Mouse (Mus musculus) embryonic facial prominence, embryonic 14.5 days (tissue): ENCODE results near the gene Trabd. TPM values are rescaled to one million over a fixed set of nuclear protein-coding genes. Genes with fewer than 3 reads are reported as not detected.

Experiments used
- ATAC-seq: fragments of 200-750 bp; cut with Nextera tagmentation; 2 replicates; pipeline ENCODE4 v1.8.0; 2017; ENCODE audit warnings: low read depth, moderate number of reproducible peaks, moderate TSS enrichment
- DNase-seq: peaks from one replicate; pipeline ENCODE4 v3.0.0-alpha.2; 2015; ENCODE audit warnings: low spot score
- H3K27ac ChIP-seq: fragments of 300-500 bp; sonication (generic); replicated peaks from 2 replicates; pipeline ENCODE4 v1.5.1; 2014; ENCODE audit warnings: low read depth, mild to moderate bottlenecking, low read length, moderate library complexity
- H3K27me3 ChIP-seq: fragments of 300-500 bp; sonication (generic); replicated peaks from 2 replicates; pipeline ENCODE4 v1.6.1; 2014; ENCODE audit warnings: low read length; ENCODE audit not compliant: control insufficient read depth, insufficient read depth
- H3K36me3 ChIP-seq: fragments of 300-500 bp; sonication (generic); 2 replicates; pipeline ENCODE4 v1.6.1; 2014; ENCODE audit warnings: low read length, mixed read lengths; ENCODE audit not compliant: control insufficient read depth, insufficient read depth
- H3K4me1 ChIP-seq: fragments of 300-500 bp; sonication (generic); 2 replicates; pipeline ENCODE4 v1.6.1; 2014; ENCODE audit warnings: antibody characterized with exemption, low read length; ENCODE audit not compliant: control insufficient read depth, insufficient read depth
- H3K4me2 ChIP-seq: fragments of 300-500 bp; sonication (generic); 2 replicates; pipeline ENCODE4 v1.6.1; 2014; ENCODE audit warnings: low read depth, mild to moderate bottlenecking, low read length, moderate library complexity, mixed read lengths
- H3K4me3 ChIP-seq: fragments of 300-500 bp; sonication (generic); 2 replicates; pipeline ENCODE4 v1.5.1; 2014; ENCODE audit warnings: low read depth, mild to moderate bottlenecking, low read length
- H3K9ac ChIP-seq: fragments of 300-500 bp; sonication (generic); 2 replicates; pipeline ENCODE4 v1.6.1; 2014; ENCODE audit warnings: low read depth, mild to moderate bottlenecking, low read length, moderate library complexity, mixed read lengths
- H3K9me3 ChIP-seq: fragments of 300-500 bp; sonication (generic); 2 replicates; pipeline ENCODE4 v1.6.1; 2016; ENCODE audit warnings: low read length; ENCODE audit not compliant: control insufficient read depth
- WGBS: fragments of 180-500 bp; shearing (Covaris S2); extraction: QIAGEN DNeasy Blood & Tissue Kit; methylation state at CpG from one replicate; pipeline ENCODE4 v1.1.7; 2014; 5-methylcytosine and 5-hydroxymethylcytosine counted together
- polyA plus RNA-seq: library from polyadenylated mRNA; unstranded; fragments of >200 nt; fragmentation: Nextera tagmentation; extraction: Ambion mirVana; gene quantifications from 2 replicates; pipeline ENCODE4 v1.2.1, GENCODE M21; 2014

Trabd gene
- polyA plus RNA-seq: 41.4 and 46.8 TPM in 2 replicates

DNA sequence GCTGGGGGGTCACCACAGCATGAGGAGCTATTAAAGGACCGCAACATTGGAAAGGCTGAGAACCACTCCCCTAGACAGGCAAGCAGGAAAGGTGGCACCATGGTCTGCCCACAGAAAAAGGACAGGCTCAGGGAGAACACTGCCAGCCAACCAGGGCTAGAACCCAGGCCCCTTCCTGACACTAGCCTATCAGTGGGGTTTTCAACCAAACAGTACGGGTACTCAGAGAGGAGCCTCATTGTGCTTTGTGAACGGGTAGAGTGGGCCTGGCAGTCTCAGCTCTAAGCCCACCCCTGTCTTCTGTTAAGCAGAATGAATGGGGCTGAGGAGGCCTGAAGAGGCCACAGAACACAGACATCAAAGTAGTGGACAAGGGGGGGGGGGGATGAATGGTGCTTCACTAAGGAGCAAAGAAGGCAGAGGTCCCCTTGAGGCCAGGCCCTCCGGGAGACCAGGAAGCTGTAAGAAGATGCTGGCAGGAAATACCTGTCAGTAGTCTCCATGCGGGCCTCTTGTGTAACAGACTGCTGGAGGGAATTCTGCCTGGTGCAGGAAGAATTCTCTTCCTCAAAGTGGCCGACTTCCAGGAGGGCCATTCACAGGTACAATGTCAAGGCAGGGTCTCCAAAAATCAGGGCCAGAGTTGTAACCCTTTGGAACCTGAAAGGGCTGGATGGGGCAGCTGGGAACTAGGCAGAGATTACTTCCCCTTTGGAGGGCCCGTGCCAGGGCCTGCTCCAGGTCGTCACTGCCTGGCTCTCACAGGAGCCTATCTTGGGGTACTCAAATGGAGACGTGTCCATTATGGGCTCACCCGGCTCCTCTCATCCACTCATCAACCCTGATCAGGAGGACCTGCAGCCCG is at the start of gene Trabd:
Trabd (plus strand) TSS at position 512 of the 865 bp plus-strand sequence.
- Histone ChIP-seq H3K9me3 (no peaks in the 10 kb centered on the region), H3K36me3 (peaks cover 6% of the 10 kb centered on the region; the same call in 1 of the 2 replicates), H3K4me3 (peak within 1 kb of the TSS; percentile 57), H3K4me1 (peaks cover 31% of the 10 kb centered on the region), H3K4me2 (peak within 1 kb of the TSS; percentile 84), H3K27me3 (no peaks in the 10 kb centered on the region), H3K9ac (peak within 1 kb of the TSS; percentile 80), H3K27ac (peak within 1 kb of the TSS; percentile 87)
- ATAC-seq (no peak), DNase-seq (peak; percentile 44)
- 15% methylated on average over 11 of the region's 11 CpGs for WGBS

- no peak overlapping the region for H3K4me3 ChIP-seq
- 73% methylated on average over 5 of the region's 5 CpGs for WGBS
- ATAC-seq (no peak), DNase-seq (no peak)
- H3K9me3 ChIP-seq: peaks cover 10% of the 10 kb centered on the region; the same call in 1 of the 2 replicates
- no peaks in the 10 kb centered on the region for H3K4me1 ChIP-seq
- no peak overlapping the region for H3K27ac ChIP-seq
- no peak overlapping the region for H3K4me2 ChIP-seq
- no peaks in the 10 kb centered on the region for H3K27me3 ChIP-seq
- H3K9ac ChIP-seq: no peak overlapping the region
- H3K36me3 ChIP-seq: no peaks in the 10 kb centered on the region
Observed at GRCm38 (mm10) chr15:89044381-89044780, 30.5 kb upstream of the Trabd start.

DNA sequence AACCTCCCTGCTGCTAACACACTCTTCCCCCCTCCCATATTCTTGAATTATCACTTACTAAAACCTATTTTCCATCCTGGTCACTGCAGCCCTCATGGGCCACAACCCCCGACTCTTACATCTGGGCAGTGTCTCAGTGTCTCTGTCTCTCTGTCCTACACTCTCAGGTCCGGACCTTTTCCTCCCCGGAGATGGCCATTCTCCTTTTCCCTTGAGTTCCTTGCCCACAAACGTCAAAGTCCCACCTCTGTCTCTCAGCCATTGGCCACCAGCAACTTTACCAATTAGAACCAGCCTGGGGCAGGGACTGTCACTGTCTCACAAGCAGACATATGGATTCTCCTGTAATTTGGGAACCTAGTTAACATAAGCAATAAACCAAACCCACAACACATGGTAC is 28.6 kb upstream of the Trabd start:
- no peaks in the 10 kb centered on the region for H3K4me1 ChIP-seq
- peaks cover 10% of the 10 kb centered on the region; the same call in 1 of the 2 replicates for H3K9me3 ChIP-seq
- no peak overlapping the region for H3K4me3 ChIP-seq
- DNase-seq: no peak
- H3K36me3 ChIP-seq: no peaks in the 10 kb centered on the region
- no peak overlapping the region for H3K27ac ChIP-seq
- no peak for ATAC-seq
- H3K9ac ChIP-seq: no peak overlapping the region
- 73% methylated on average over 4 of the region's 4 CpGs for WGBS
- H3K27me3 ChIP-seq: no peaks in the 10 kb centered on the region
- no peak overlapping the region for H3K4me2 ChIP-seq

DNA sequence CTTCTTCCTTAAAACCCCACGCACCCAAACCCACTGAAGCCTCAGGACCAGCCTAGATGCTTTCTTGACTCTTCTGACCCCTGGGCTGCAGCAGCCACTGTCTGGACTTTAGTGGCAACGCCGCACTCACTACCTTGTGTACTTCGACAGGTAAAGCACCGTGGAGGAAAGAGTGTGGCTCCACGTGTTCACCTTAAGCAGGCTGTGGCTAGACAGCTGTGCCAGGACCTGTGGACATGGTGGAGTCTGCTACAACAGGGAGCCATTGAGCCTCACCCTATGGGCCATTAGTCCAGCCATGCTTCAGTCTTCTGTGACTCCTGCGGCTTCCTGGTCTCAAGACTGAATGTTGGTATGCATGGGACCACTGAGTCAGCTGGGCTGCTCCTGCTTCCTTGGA is 20.3 kb upstream of the Trabd start:
- Histone ChIP-seq H3K9ac (no peak overlapping the region), H3K4me3 (no peak overlapping the region), H3K4me2 (no peak overlapping the region), H3K27me3 (peaks cover 25% of the 10 kb centered on the region), H3K4me1 (no peaks in the 10 kb centered on the region), H3K36me3 (no peaks in the 10 kb centered on the region), H3K9me3 (no peaks in the 10 kb centered on the region), H3K27ac (no peak overlapping the region)
- ATAC-seq: no peak
- 90% methylated on average over 7 of the region's 7 CpGs for WGBS
- no peak for DNase-seq

DNA sequence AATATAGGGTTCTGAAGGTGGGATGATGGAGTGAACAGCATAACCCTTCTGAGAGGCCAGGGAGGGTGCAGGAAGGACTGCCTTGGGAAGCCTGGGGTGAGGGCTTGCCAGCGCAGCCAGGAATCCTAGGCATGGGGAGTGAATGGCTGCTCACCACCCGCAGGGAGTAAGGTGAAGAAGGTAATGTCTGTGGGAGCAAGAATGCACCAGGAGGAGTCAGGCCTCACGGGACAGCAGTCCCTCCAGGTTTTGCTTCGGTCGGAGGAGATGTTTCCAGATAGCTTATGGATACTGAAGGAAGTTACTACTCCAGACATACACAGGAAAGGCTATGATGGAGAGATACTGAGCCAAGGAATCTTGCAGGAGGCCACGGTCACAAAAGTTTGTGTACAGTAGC is 16.2 kb upstream of the Trabd start:
- H3K9me3 ChIP-seq: no peaks in the 10 kb centered on the region
- WGBS: 30% methylated on average over 6 of the region's 6 CpGs
- H3K27ac ChIP-seq: no peak overlapping the region
- H3K9ac ChIP-seq: peak overlapping the region; percentile 75
- ATAC-seq (no peak), DNase-seq (no peak)
- no peaks in the 10 kb centered on the region for H3K4me1 ChIP-seq
- H3K4me3 ChIP-seq: peak overlapping the region; percentile 67; the same call in 1 of the 2 replicates
- peaks cover 46% of the 10 kb centered on the region for H3K27me3 ChIP-seq
- H3K36me3 ChIP-seq: no peaks in the 10 kb centered on the region
- H3K4me2 ChIP-seq: peak overlapping the region; percentile 95

DNA sequence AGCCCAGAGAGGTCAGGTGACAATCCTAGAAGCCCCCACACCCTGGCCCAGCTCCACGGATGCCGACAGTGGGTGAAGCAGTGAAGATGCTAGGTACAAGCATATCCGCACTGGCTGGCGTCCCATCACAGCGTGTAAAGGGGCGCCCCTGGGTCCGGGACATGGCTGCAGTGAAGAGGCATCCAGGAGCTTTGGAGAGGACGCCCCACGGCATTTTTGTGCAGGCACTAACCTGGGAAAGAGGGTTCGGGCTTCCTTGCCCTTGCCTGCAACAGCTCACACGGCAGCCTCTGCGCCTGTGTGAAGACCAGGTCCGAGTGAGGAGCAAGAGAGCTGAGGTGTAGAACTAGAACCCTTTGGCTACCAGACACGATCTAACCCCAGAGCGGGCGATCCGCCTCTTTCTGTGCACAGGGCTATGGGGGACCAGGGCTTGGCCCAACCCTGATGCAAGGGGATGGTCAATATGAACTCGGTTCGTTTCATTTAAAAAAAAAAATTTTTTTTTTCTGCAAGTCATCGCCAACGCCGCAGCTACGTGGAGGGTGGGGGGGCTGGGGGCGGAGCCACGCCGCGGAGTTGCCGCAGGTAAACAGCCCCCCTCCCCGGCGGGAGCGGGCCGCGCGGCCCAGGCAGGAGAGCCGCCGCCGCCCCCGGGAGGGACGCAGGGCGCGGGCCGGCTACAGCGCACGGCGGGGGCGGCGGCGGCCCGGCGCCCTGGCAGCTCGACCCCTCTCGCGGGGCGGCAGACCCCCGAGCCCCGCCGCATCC is 15.6 kb upstream of the Trabd start, which contains the start of gene Panx2:
Panx2 (plus strand) TSS at position 574 of the 771 bp plus-strand sequence.
- ATAC-seq: peak; percentile 27
- Histone ChIP-seq H3K9me3 (no peaks in the 10 kb centered on the region), H3K4me1 (no peaks in the 10 kb centered on the region), H3K27ac (no peak within 1 kb of the TSS), H3K4me3 (peak within 1 kb of the TSS; percentile 67), H3K4me2 (peak within 1 kb of the TSS; percentile 95), H3K27me3 (peaks cover 46% of the 10 kb centered on the region), H3K9ac (peak within 1 kb of the TSS; percentile 75), H3K36me3 (no peaks in the 10 kb centered on the region)
- 1% methylated on average over 28 of the region's 57 CpGs for WGBS
- DNase-seq: no peak

DNA sequence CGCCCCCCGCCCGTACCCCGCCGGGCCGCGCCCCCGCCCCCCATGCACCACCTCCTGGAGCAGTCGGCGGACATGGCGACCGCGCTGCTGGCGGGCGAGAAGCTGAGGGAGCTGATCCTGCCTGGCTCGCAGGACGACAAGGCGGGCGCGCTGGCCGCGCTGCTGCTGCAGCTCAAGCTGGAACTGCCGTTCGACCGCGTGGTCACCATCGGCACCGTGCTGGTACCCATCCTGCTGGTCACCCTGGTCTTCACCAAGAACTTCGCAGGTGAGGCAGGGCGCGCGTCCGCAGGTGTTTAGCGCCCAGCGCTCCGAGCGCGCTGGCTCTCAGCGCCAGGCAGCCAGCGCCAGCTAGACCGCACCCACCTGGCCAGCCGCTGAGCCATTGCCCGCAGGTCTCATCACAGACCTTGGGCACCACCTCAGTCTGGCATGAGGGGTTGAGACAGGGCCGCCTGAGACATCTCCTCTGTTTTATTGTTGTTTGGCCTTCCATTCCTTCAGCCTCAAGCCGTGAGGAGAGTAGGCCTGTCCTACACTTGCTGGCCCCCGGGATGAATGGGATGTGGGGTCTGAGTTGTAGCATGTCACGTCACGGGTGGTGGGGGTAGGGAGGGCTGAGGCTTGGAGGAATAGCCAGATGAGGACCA is 14.8 kb upstream of the Trabd start:
- H3K36me3 ChIP-seq: no peaks in the 10 kb centered on the region
- no peaks in the 10 kb centered on the region for H3K4me1 ChIP-seq
- ATAC-seq (peak; percentile 62), DNase-seq (peak; percentile 16)
- peak overlapping the region; percentile 95 for H3K4me2 ChIP-seq
- no peak overlapping the region for H3K27ac ChIP-seq
- peaks cover 47% of the 10 kb centered on the region for H3K27me3 ChIP-seq
- H3K4me3 ChIP-seq: peak overlapping the region; percentile 67
- no peaks in the 10 kb centered on the region for H3K9me3 ChIP-seq
- 15% methylated on average over 5 of the region's 48 CpGs for WGBS
- H3K9ac ChIP-seq: peak overlapping the region; percentile 75

- peaks cover 51% of the 10 kb centered on the region for H3K27me3 ChIP-seq
- H3K4me1 ChIP-seq: no peaks in the 10 kb centered on the region
- H3K9ac ChIP-seq: no peak overlapping the region
- no peaks in the 10 kb centered on the region for H3K36me3 ChIP-seq
- H3K27ac ChIP-seq: no peak overlapping the region
- peak overlapping the region; percentile 95; the same call in 1 of the 2 replicates for H3K4me2 ChIP-seq
- H3K9me3 ChIP-seq: no peaks in the 10 kb centered on the region
- DNase-seq (no peak), ATAC-seq (no peak)
- WGBS: 88% methylated on average over 12 of the region's 12 CpGs
- 0 out of 2 replicates have a peak overlapping the region, but pooled peaks have one; percentile 67 for H3K4me3 ChIP-seq
Observed at GRCm38 (mm10) chr15:89060811-89061460, 14.0 kb upstream of the Trabd start.
